Mouse (Mus musculus) liver, embryonic 14.5 days (tissue): ENCODE measurements around the gene Mn1.

Experiments used
- CTCF ChIP-seq: IDR thresholded peaks from 2 replicates; pipeline ENCODE4 v1.5.1; 2016; ENCODE audit warnings: antibody characterized with exemption, low read depth, control low read depth
- EP300 ChIP-seq: IDR thresholded peaks from 2 replicates; pipeline ENCODE4 v1.6.1; 2016; ENCODE audit warnings: antibody characterized with exemption, low read depth

DNA sequence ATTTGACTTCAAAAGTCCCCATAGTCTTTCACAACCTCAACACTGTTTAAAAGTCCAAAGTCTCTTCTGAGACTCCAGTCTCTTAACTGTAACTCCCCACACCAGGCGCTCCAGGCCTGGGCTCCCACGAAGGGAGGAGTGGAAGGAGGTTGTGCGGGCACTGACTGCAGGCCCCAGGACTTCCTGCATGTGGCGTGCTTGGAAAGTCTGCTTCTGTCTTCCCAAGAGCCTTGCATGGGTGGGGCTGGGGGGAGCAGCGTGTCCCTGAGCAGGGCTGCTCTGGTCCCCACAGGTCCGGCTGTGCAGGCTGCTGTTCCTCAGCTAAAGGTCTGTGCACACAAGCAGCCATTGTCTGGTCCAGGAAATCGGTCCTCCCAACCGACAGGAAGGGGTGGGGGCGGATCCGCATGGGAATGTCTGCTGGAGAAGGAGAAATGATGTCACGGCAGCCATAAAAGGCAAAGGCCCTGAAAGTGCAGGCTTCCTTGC, 48.7 kb downstream of the Mn1 start:
- TF ChIP-seq CTCF (0 out of 2 replicates have a peak, but pooled peaks have one; percentile 11), EP300 (no peak)
